Mouse (Mus musculus): Measurements from ENCODE around the gene Slitrk6. TPM values are rescaled to one million over a fixed set of nuclear protein-coding genes. Genes with fewer than 3 reads are reported as not detected.

The Slitrk6 gene
- polyA plus RNA-seq (2017; shearing (Covaris generic)), result not detected

GRCm38 (mm10) chr14:110754484-110755307, at the start of gene Slitrk6:
Gene Slitrk6, minus strand, starts transcription at chr14:110755149.

Measured in CD4-positive, CD25-positive, alpha-beta regulatory T cell (primary cell).